Mouse (Mus musculus): Measurements from ENCODE around the gene Dgki. TPM values are rescaled to one million over a fixed set of nuclear protein-coding genes. Genes with fewer than 3 reads are reported as not detected.

The Dgki gene
- polyA plus RNA-seq, 1 experiment from 2014 or later: 1.1 TPM

DNA sequence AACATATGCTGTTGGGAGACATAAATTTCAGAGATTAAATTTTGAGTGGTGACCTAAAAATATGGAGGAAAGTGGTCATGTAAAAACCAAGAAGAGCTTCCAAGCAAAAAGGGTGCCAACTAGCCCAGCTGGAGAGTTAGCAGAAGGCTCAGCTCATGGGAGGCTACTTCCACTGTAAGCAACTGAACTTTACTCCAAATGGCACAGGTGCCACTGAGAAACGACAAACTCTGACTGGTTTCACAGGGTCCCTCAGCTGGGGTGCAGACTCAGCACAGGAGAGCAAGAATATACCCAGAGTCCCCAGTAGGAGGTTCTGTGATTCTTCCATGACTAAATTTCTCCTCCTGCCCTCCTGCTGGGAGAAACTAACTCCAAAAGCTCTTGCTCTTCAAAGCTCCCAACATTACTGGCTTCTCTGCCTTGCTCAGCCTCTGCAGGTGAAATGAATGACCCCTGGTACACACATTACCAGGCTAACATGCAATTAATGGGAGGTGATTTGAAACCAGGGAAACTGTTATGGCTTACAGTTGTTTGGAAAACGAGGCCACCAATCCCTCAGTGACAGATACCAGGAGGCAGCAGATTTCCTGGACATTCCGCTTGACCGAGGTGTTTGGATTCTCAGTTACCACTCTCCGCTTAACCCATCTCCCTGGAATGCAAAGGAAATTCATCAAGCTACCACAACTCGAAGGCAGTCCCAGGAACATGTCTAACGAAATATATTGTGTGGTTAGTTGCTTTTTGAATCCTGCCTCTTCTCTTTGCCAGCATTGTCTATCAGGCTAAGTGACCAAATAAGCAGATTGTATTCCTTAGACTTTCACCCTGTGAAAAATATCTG, 487.1 kb downstream of the Dgki start:
- peaks cover 22% of the 10 kb centered on the region for H3K4me1 ChIP-seq
- H3K9ac ChIP-seq: no peak overlapping the region
- no peak overlapping the region for H3K27ac ChIP-seq
- H3K4me2 ChIP-seq: no peak overlapping the region
- H3K4me3 ChIP-seq: no peak overlapping the region
- no peak for ATAC-seq (ENCODE audit: insufficient number of reproducible peaks, insufficient read depth, low FRiP score, low TSS enrichment, low read depth)
- 62% methylated on average over 7 of the region's 7 CpGs for WGBS
- H3K27me3 ChIP-seq: no peaks in the 10 kb centered on the region
- no peaks in the 10 kb centered on the region for H3K9me3 ChIP-seq
- H3K36me3 ChIP-seq: no peaks in the 10 kb centered on the region

DNA sequence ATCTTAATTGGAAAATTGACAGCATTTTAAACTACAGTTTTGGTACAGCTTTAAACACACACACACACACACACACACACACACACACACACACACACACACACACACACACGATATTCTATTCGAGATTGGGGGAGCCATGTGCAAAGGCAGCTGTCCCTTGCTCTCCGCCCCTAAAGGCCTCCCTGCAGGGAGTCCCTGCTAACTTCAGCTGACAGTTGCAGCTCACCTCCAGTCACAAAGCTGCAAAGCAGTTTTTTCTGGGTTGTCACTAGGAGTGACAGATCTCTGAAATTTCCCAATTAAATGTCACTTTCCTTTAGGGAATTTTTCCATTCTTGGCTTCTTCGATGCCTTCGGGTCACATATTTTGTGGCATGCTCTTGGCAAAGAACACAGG, 489.5 kb downstream of the Dgki start:
- ATAC-seq (ENCODE audit: insufficient number of reproducible peaks, insufficient read depth, low FRiP score, low TSS enrichment, low read depth): no peak
- no peaks in the 10 kb centered on the region for H3K27me3 ChIP-seq
- H3K36me3 ChIP-seq: peaks cover 9% of the 10 kb centered on the region
- peak overlapping the region; percentile 95 for H3K27ac ChIP-seq
- no peaks in the 10 kb centered on the region for H3K9me3 ChIP-seq
- H3K4me1 ChIP-seq: peaks cover 32% of the 10 kb centered on the region
- 7% methylated on average over 5 of the region's 5 CpGs for WGBS
- peak overlapping the region; percentile 68 for H3K4me3 ChIP-seq
- peak overlapping the region; percentile 85; the same call in 1 of the 2 replicates for H3K9ac ChIP-seq
- peak overlapping the region; percentile 69 for H3K4me2 ChIP-seq

DNA sequence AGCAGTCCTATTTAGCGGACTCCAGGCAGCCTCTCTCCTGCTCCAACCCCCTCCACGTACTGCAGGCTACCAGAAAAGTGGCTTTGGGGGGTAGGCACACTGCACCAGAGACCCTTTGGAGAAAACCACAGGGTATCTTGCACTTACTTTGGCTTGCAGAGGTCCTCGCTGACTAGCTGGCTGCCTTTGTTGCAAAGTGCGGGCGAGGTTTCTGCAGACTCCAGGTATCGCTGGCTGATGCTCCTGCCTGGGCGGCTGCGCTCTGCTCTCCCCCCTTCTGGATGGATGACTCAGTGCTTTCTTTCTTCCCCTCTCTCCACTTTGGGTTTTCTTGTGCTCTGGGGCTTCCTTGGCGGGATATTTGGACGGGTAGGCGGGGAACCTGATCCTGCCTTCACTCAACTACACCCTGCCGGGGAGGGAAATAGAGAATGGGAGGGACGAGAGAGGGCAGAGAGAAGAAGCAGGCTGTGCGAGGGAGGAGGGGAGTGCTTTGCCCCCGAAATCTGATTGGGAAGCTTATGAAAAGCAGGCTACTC, 490.2 kb downstream of the Dgki start, which contains the start of gene Ptn:
Ptn (minus strand) TSS at position 474 of the 539 bp plus-strand sequence.
- H3K4me3 ChIP-seq: peak within 1 kb of the TSS; percentile 68
- peak within 1 kb of the TSS; percentile 85 for H3K9ac ChIP-seq
- WGBS: under 1% methylated on average over 15 of the region's 15 CpGs
- H3K27ac ChIP-seq: peak within 1 kb of the TSS; percentile 95
- peaks cover 32% of the 10 kb centered on the region for H3K4me1 ChIP-seq
- H3K27me3 ChIP-seq: no peaks in the 10 kb centered on the region
- ATAC-seq (ENCODE audit: insufficient number of reproducible peaks, insufficient read depth, low FRiP score, low TSS enrichment, low read depth): peak; percentile 87
- H3K4me2 ChIP-seq: peak within 1 kb of the TSS; percentile 69
- H3K36me3 ChIP-seq: peaks cover 9% of the 10 kb centered on the region
- no peaks in the 10 kb centered on the region for H3K9me3 ChIP-seq

DNA sequence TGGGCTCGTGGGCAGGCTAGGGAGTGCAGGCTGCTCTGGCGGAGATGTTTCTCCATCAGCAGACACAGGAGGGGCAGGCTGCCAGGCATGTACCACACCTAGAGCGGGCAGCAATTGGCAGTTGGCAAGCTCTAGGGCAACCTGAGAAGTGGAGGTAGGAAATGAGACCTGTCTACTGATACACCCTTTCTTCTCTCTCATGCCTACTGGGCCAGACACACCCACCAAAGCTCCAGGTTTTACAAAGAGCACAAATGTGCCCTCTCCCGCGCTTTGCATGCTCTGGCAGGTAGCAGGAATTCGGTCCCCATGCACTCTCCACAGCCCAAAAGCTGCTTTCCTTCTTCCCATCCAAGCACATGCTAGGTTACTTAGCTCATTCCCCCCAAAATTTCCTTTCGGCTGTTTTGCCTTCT, 490.7 kb downstream of the Dgki start:
- Histone ChIP-seq H3K9ac (peak overlapping the region; percentile 85), H3K36me3 (peaks cover 13% of the 10 kb centered on the region), H3K27ac (peak overlapping the region; percentile 95), H3K27me3 (no peaks in the 10 kb centered on the region), H3K4me3 (peak overlapping the region; percentile 68), H3K9me3 (no peaks in the 10 kb centered on the region), H3K4me1 (peaks cover 32% of the 10 kb centered on the region), H3K4me2 (peak overlapping the region; percentile 69)
- WGBS: 1% methylated on average over 7 of the region's 7 CpGs
- ATAC-seq (ENCODE audit: insufficient number of reproducible peaks, insufficient read depth, low FRiP score, low TSS enrichment, low read depth): peak; percentile 76

DNA sequence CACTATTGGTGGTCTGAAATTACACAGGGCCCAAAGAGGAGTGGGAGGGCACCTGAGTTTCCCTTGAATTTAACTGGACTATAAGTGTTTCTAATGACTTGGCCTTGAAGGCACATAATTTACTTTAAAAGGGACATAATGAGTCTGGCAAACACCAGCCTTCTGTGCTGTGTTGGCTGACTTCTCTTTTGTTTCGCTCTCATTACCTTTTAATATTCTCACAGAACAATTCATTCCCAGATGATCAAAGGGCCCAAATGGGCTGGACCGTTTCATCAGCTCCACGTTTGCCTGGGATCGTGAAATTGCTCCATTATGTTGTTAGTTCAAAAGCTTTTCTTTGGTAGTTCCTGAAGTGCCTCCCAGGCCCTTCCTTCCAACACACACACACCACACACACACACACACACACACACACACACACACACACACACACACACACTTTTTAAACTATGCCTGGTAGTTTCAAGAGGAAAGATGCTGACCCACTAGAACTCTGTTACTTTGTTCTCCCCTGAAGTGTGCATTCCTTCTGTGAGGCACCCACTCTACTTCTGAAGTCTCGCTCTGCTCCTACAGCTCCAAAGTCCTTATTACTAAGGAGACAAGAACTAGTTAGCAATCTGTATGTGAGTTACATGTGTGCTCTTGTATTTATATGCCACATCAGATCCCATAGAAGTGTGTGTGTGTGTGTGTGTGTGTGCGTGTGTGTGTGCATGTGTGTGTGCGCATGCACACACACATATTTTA, 491.5 kb downstream of the Dgki start:
- no peak for ATAC-seq (ENCODE audit: insufficient number of reproducible peaks, insufficient read depth, low FRiP score, low TSS enrichment, low read depth)
- no peaks in the 10 kb centered on the region for H3K27me3 ChIP-seq
- peaks cover 33% of the 10 kb centered on the region for H3K4me1 ChIP-seq
- WGBS: 23% methylated on average over 7 of the region's 7 CpGs
- peaks cover 18% of the 10 kb centered on the region for H3K36me3 ChIP-seq
- H3K4me3 ChIP-seq: peak overlapping the region; percentile 68
- peak overlapping the region; percentile 95 for H3K27ac ChIP-seq
- no peaks in the 10 kb centered on the region for H3K9me3 ChIP-seq
- H3K4me2 ChIP-seq: peak overlapping the region; percentile 69
- peak overlapping the region; percentile 85 for H3K9ac ChIP-seq

DNA sequence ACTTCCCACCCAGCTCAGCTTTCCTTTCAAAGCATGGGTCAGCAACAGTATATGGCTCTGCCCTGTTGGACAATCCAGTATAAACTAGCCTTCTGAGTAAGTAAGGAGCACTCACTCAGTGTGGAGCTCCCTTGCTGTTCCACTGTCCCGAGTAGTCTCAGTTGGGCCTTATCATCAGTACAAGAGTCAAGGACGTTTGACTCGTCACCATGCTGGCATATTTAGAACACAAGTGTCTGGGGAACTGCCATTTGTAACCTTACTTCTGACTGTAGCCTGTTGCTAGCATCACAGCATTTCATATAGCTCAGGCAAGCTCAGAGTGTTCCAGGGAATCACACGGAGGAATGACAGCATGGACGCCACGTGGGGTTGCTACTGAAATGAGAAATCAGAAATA, 493.1 kb downstream of the Dgki start:
- peak overlapping the region; percentile 24 for H3K4me3 ChIP-seq
- WGBS: 89% methylated on average over 6 of the region's 6 CpGs

DNA sequence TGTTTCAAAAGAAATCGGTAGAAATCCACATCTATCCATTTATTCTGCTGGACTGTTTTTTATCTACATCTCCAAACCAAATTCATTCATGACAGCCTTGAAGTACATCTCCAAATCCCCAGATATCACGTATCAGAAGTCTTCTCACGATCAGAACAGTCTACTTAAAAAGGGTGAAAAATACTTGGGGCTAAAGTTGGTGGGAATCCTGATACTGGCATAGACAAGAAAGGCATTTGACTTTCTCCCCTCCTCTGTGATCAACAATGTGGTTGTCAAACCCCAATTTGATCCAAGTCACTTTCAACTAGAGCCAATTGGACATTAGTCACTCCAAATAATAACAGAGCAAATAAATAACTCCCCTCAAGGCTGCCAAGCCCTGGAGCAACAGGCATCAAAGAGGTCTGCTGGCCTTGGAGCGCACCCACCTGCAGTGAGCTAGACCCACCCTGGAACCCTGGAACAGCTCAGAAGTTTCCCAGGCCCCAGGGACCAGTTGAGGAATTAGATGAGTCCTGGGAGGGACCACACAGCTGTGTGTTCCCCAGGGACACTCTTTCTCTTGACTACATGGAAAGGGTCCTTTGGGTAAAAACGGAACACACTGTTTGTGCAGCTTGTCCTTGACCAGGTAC, 499.6 kb downstream of the Dgki start:
- no peak overlapping the region for H3K27ac ChIP-seq
- H3K4me3 ChIP-seq: no peak overlapping the region
- H3K9me3 ChIP-seq: no peaks in the 10 kb centered on the region
- 77% methylated on average over 5 of the region's 5 CpGs for WGBS
- peaks cover 35% of the 10 kb centered on the region for H3K36me3 ChIP-seq
- H3K4me1 ChIP-seq: peaks cover 18% of the 10 kb centered on the region
- H3K27me3 ChIP-seq: no peaks in the 10 kb centered on the region
- no peak for ATAC-seq (ENCODE audit: insufficient number of reproducible peaks, insufficient read depth, low FRiP score, low TSS enrichment, low read depth)
- no peak overlapping the region for H3K9ac ChIP-seq
- H3K4me2 ChIP-seq: no peak overlapping the region

More for the DNA sequence above, 493.1 kb downstream of the Dgki start:
- Histone ChIP-seq H3K27ac (peak overlapping the region; percentile 17; the same call in 1 of the 2 replicates), H3K9me3 (no peaks in the 10 kb centered on the region), H3K9ac (no peak overlapping the region), H3K4me2 (peak overlapping the region; percentile 69), H3K36me3 (peaks cover 29% of the 10 kb centered on the region), H3K27me3 (no peaks in the 10 kb centered on the region), H3K4me1 (peaks cover 34% of the 10 kb centered on the region)
- ATAC-seq (ENCODE audit: insufficient number of reproducible peaks, insufficient read depth, low FRiP score, low TSS enrichment, low read depth): no peak

DNA sequence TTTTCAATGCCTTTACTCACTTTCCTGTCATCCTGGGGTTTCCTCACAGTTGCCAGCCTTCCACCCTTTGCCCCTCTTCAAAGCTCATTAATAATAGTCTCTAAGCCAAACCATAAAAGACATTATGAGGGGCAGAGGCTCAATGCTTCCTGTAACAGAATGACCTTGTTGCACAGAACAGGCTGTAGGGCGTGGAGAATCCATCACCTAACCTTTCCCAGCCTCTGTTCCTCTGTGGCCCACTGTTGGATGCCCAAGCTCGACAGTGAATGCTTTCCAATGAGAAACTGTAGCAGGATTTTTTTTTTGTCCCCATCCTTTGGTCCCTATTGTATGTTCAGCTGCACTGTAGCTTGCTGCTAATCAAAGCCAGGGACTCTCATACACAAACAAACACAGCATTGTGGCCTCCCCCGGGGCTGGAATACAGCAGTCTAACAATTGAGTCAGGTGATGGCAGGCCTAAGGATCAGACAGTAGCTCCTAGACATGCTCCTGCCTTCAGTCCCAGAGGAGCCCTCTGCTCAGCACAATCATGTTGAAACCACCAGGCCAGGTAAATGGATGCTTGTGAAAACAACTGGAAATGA, 502.8 kb downstream of the Dgki start:
- H3K4me3 ChIP-seq: no peak overlapping the region
- H3K9ac ChIP-seq: no peak overlapping the region
- H3K27me3 ChIP-seq: no peaks in the 10 kb centered on the region
- no peak for ATAC-seq (ENCODE audit: insufficient number of reproducible peaks, insufficient read depth, low FRiP score, low TSS enrichment, low read depth)
- no peaks in the 10 kb centered on the region for H3K9me3 ChIP-seq
- WGBS: 37% methylated on average over 3 of the region's 3 CpGs
- no peak overlapping the region for H3K4me2 ChIP-seq
- peaks cover 14% of the 10 kb centered on the region for H3K4me1 ChIP-seq
- H3K36me3 ChIP-seq: peaks cover 25% of the 10 kb centered on the region
- H3K27ac ChIP-seq: no peak overlapping the region

Other genes with a start within 250 kb of the Dgki start
- 26.9 and 29.0 TPM in 2 replicates for gene Creb3l2, start 142.0 kb upstream of the Dgki start, polyA plus RNA-seq (2015; fragmentation: Nextera tagmentation; extraction: Ambion mirVana)
- not detected in 2 replicates for gene Akr1d1, start 230.0 kb upstream of the Dgki start, polyA plus RNA-seq (2015; fragmentation: Nextera tagmentation; extraction: Ambion mirVana)

All from embryonic facial prominence, embryonic 13.5 days (tissue).